Mouse (Mus musculus): ENCODE results near the gene Coro2b. TPM values are rescaled to one million over a fixed set of nuclear protein-coding genes. Genes with fewer than 3 reads are reported as not detected.

Gene Coro2b
- polyA plus RNA-seq, 1 experiment from 2014 or later: 1.9 TPM

DNA sequence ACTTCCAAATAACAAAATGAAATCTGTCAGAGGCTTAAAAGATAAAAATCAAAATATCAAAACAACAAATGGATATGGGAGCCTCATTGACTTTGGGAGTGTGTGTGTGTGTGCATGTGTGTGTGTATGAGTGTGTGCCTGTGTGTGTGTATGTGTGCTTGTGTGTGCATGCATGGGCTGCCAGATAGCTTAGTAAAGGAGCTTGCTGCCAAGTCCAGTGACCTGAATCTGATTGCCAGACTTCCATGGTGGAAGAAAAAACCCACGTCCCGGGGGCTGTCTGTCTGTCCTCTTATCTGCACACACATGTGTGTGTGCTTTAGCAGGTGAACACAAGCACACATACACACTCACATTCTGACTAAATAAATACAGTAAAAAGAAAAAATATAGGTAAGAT lies 143.3 kb downstream of the Coro2b start:
- no peak overlapping the region for H3K4me3 ChIP-seq (ENCODE audit: low read depth, low read length)
- WGBS (ENCODE audit: insufficient replicate concordance): 22% methylated on average over 2 of the region's 2 CpGs
- no peaks in the 10 kb centered on the region for H3K36me3 ChIP-seq (ENCODE audit: control insufficient read depth, insufficient read depth)
- H3K9ac ChIP-seq (ENCODE audit: low read depth, low read length): no peak overlapping the region
- no peak overlapping the region for H3K4me2 ChIP-seq (ENCODE audit: low read depth, low read length)
- no peak for ATAC-seq (ENCODE audit: low read depth)
- H3K27ac ChIP-seq (ENCODE audit: low read length): no peak overlapping the region
- H3K27me3 ChIP-seq (ENCODE audit: control insufficient read depth, insufficient read depth, low read depth, low read length): no peaks in the 10 kb centered on the region
- H3K9me3 ChIP-seq (replicated peaks; ENCODE audit: control insufficient read depth, low read length): no peaks in the 10 kb centered on the region
- no peaks in the 10 kb centered on the region for H3K4me1 ChIP-seq (ENCODE audit: control insufficient read depth, low read depth, low read length)

DNA sequence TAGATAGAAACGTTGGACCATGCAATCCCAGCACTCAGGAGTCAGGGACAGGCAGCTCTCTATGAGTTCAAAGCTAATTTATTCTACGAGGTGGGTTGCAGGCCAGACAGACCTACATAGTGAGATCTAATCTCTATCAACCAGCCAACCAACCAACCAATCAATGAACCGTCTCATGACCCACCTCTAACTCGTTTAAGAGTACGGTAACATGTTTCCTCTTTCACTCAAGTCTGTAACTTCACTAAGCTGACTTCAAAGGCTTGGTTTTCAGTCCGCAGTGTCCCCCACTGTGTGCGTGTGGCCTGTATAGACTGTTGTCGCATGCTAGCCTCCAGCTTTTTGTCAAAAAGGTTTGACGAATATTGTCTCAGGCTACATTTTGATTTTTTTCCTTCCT lies 147.1 kb downstream of the Coro2b start:
- Histone ChIP-seq H3K27me3 (ENCODE audit: control insufficient read depth, insufficient read depth, low read depth, low read length) (no peaks in the 10 kb centered on the region), H3K36me3 (ENCODE audit: control insufficient read depth, insufficient read depth) (no peaks in the 10 kb centered on the region), H3K9me3 (replicated peaks; ENCODE audit: control insufficient read depth, low read length) (no peaks in the 10 kb centered on the region), H3K4me1 (ENCODE audit: control insufficient read depth, low read depth, low read length) (peaks cover 9% of the 10 kb centered on the region), H3K4me2 (ENCODE audit: low read depth, low read length) (no peak overlapping the region), H3K4me3 (ENCODE audit: low read depth, low read length) (no peak overlapping the region), H3K27ac (ENCODE audit: low read length) (no peak overlapping the region), H3K9ac (ENCODE audit: low read depth, low read length) (no peak overlapping the region)
- 45% methylated on average over 9 of the region's 9 CpGs for WGBS (ENCODE audit: insufficient replicate concordance)
- ATAC-seq (ENCODE audit: low read depth): no peak

DNA sequence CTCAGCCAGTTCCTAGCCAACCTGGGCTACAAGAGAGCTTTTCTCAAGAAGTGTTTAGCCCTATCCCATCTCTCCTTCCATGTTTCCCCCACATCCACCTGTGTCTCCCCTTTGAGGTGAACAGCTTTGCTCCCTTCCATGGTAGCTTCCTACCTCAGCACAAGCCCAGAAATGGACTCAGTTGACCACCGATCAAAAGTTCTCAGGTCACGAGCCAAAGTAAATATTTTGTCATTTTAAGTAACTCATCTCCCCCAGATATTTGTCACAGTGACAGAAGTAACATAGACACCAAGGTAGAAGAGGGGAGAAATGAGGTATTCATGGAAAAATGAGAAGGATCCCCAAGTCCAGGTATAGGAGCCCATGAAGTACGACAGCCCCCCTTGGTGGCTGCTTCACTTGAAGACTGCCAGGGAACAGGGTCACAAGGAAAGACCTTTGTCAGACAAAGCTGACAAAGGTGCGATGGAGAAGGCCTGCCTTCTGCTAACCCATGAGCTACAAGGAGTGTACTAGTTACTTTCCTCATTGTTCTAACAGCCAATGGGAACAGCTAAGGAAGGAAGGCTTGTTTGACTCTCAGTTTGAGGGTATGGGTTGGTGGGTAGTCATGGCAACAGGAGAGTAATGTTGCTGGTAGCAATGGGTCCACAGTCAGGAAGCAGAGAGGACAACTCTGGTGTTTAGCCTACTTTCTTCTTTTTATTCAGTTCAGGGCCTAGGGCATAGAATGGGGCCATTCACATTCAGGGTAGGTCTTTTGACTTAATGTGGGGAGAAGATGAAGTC lies 150.9 kb downstream of the Coro2b start:
- WGBS (ENCODE audit: insufficient replicate concordance): 67% methylated on average over 4 of the region's 4 CpGs
- no peaks in the 10 kb centered on the region for H3K9me3 ChIP-seq (replicated peaks; ENCODE audit: control insufficient read depth, low read length)
- no peak overlapping the region for H3K9ac ChIP-seq (ENCODE audit: low read depth, low read length)
- no peaks in the 10 kb centered on the region for H3K36me3 ChIP-seq (ENCODE audit: control insufficient read depth, insufficient read depth)
- H3K4me3 ChIP-seq (ENCODE audit: low read depth, low read length): no peak overlapping the region
- no peak overlapping the region for H3K27ac ChIP-seq (ENCODE audit: low read length)
- peaks cover 13% of the 10 kb centered on the region for H3K4me1 ChIP-seq (ENCODE audit: control insufficient read depth, low read depth, low read length)
- ATAC-seq (ENCODE audit: low read depth): no peak
- H3K27me3 ChIP-seq (ENCODE audit: control insufficient read depth, insufficient read depth, low read depth, low read length): no peaks in the 10 kb centered on the region
- no peak overlapping the region for H3K4me2 ChIP-seq (ENCODE audit: low read depth, low read length)

DNA sequence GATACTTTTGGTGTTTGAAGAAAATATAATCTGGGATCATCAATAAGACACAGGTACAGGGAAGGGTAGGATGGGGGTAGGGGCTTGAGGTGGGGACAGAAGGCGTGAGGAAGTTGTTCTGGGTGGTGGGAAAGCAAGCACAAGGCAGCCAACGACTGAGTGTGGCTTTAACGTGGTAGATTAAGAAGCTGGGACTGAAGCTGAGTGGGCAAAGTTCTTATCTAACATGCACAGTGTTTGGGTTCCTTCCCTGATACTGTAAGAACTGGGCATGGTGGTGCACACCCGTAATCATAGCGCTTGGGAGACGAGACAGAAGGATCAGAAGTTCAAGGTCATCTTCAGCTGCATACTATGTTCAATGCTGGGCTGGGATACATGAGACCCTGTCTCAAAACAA lies 151.8 kb downstream of the Coro2b start:
- WGBS (ENCODE audit: insufficient replicate concordance): 19% methylated on average over 6 of the region's 6 CpGs
- peak; percentile 77 for ATAC-seq (ENCODE audit: low read depth)

DNA sequence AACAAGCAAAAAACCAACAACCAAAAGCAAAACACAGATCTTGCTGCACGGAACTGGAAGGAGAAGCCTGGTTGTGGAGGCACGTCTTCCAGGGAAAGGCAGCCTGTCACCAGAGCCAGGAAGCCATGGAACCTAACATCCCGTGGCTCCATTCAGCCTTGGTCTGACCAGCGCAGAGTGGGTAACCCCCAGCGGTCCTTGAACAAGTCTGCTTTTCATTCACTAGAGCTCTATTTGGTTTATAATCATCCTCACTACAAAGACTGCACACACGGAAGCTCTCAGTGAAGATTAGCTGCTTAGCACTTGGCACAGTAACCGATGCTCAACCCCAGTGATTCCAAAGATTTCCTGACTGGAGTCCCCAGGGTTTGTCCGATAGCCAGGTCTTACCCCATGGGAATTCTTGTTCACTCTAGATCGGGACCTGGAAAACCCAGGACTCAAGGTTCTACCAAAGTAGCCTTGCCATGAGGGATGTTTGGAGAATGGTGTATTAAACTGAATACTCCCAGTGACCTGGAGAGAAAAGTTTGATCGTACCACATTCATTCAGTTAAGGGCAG lies 154.2 kb downstream of the Coro2b start:
- 78% methylated on average over 10 of the region's 10 CpGs for WGBS (ENCODE audit: insufficient replicate concordance)
- Histone ChIP-seq H3K4me1 (ENCODE audit: control insufficient read depth, low read depth, low read length) (peaks cover 20% of the 10 kb centered on the region), H3K4me2 (ENCODE audit: low read depth, low read length) (no peak overlapping the region), H3K27ac (ENCODE audit: low read length) (no peak overlapping the region), H3K4me3 (ENCODE audit: low read depth, low read length) (no peak overlapping the region), H3K36me3 (ENCODE audit: control insufficient read depth, insufficient read depth) (peaks cover 8% of the 10 kb centered on the region), H3K9ac (ENCODE audit: low read depth, low read length) (no peak overlapping the region), H3K9me3 (replicated peaks; ENCODE audit: control insufficient read depth, low read length) (no peaks in the 10 kb centered on the region), H3K27me3 (ENCODE audit: control insufficient read depth, insufficient read depth, low read depth, low read length) (no peaks in the 10 kb centered on the region)
- ATAC-seq (ENCODE audit: low read depth): no peak

More for the DNA sequence above, 151.8 kb downstream of the Coro2b start:
- Histone ChIP-seq H3K4me1 (ENCODE audit: control insufficient read depth, low read depth, low read length) (peaks cover 17% of the 10 kb centered on the region), H3K9ac (ENCODE audit: low read depth, low read length) (no peak overlapping the region), H3K36me3 (ENCODE audit: control insufficient read depth, insufficient read depth) (no peaks in the 10 kb centered on the region), H3K9me3 (replicated peaks; ENCODE audit: control insufficient read depth, low read length) (no peaks in the 10 kb centered on the region), H3K27me3 (ENCODE audit: control insufficient read depth, insufficient read depth, low read depth, low read length) (no peaks in the 10 kb centered on the region), H3K27ac (ENCODE audit: low read length) (no peak overlapping the region), H3K4me3 (ENCODE audit: low read depth, low read length) (no peak overlapping the region), H3K4me2 (ENCODE audit: low read depth, low read length) (no peak overlapping the region)

DNA sequence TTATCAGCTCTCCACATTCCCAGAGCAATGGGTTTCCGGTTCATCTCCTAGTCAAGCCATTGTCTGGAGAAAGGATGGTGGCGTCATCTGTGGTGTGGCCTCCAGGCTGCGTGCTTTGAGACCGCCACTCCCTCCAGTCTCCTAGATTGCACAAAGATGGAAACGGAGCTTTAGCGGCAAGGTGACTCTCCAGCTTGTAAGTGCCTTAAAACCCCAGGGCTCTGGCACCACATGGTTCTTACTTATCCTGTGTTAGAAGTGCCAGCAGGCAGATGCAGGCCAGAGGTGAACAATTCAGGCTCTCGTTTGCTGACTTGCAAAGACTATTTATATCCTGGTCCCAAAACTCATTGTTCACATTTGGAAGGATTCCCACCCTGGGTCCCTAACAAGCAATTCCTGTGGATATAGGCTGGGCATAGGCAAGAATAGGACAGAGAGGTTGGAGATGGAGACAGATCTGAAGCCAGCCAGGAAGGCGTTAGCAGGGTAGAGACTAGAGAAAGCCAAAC lies 155.4 kb downstream of the Coro2b start:
- Histone ChIP-seq H3K4me1 (ENCODE audit: control insufficient read depth, low read depth, low read length) (peaks cover 20% of the 10 kb centered on the region), H3K9ac (ENCODE audit: low read depth, low read length) (no peak overlapping the region), H3K4me2 (ENCODE audit: low read depth, low read length) (no peak overlapping the region), H3K9me3 (replicated peaks; ENCODE audit: control insufficient read depth, low read length) (no peaks in the 10 kb centered on the region), H3K4me3 (ENCODE audit: low read depth, low read length) (no peak overlapping the region), H3K27ac (ENCODE audit: low read length) (no peak overlapping the region), H3K36me3 (ENCODE audit: control insufficient read depth, insufficient read depth) (peaks cover 8% of the 10 kb centered on the region), H3K27me3 (ENCODE audit: control insufficient read depth, insufficient read depth, low read depth, low read length) (no peaks in the 10 kb centered on the region)
- ATAC-seq (ENCODE audit: low read depth): peak; percentile 17; the same call in 1 of the 2 replicates
- WGBS (ENCODE audit: insufficient replicate concordance): 34% methylated on average over 8 of the region's 8 CpGs

DNA sequence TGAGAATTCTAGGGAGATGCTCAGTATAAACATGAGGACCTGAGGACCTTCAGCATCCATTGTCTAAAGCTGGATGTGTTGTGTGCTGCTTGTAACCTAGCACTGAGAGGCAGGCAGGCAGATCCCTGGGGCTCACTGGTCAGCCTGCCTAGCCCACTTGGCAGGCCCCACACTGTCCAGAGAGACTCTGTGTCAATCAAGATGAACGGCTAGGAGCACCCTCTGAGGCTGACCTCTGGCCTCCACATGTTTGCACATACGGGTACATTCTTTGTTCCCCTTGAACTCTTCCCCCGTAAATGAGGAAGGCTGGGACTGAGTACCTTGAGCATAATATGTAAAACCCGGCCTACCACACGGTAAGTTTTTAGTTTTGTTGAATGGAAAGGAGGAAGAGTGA lies 156.5 kb downstream of the Coro2b start:
- Histone ChIP-seq H3K36me3 (ENCODE audit: control insufficient read depth, insufficient read depth) (peaks cover 8% of the 10 kb centered on the region), H3K4me3 (ENCODE audit: low read depth, low read length) (no peak overlapping the region), H3K27ac (ENCODE audit: low read length) (peak overlapping the region; percentile 5; the same call in 1 of the 2 replicates), H3K9me3 (replicated peaks; ENCODE audit: control insufficient read depth, low read length) (no peaks in the 10 kb centered on the region), H3K27me3 (ENCODE audit: control insufficient read depth, insufficient read depth, low read depth, low read length) (no peaks in the 10 kb centered on the region), H3K4me1 (ENCODE audit: control insufficient read depth, low read depth, low read length) (peaks cover 18% of the 10 kb centered on the region), H3K9ac (ENCODE audit: low read depth, low read length) (no peak overlapping the region), H3K4me2 (ENCODE audit: low read depth, low read length) (no peak overlapping the region)
- 63% methylated on average over 5 of the region's 5 CpGs for WGBS (ENCODE audit: insufficient replicate concordance)
- ATAC-seq (ENCODE audit: low read depth): peak; percentile 73

DNA sequence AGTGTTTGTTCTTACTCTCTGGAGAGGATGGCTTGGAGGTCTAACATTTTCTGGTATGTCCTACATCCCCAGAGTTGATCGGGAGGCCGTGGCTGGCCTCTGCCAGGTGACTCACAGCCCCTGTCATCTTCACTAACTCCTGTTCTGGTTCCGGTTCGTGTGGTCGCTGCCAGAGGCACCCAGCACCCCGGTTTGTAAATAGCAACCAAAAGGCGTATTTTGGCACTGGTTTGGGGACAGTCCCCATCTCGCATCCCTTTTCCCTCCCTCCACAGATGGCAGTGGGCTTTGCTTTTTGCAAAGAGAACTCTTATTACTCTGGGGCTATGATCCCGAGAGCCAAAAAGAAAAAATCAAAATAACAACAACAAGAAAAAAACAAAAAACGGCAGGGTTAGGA lies 158.9 kb downstream of the Coro2b start:
- WGBS (ENCODE audit: insufficient replicate concordance): 82% methylated on average over 10 of the region's 10 CpGs
- H3K4me1 ChIP-seq (ENCODE audit: control insufficient read depth, low read depth, low read length): peaks cover 26% of the 10 kb centered on the region
- H3K9me3 ChIP-seq (replicated peaks; ENCODE audit: control insufficient read depth, low read length): no peaks in the 10 kb centered on the region

DNA sequence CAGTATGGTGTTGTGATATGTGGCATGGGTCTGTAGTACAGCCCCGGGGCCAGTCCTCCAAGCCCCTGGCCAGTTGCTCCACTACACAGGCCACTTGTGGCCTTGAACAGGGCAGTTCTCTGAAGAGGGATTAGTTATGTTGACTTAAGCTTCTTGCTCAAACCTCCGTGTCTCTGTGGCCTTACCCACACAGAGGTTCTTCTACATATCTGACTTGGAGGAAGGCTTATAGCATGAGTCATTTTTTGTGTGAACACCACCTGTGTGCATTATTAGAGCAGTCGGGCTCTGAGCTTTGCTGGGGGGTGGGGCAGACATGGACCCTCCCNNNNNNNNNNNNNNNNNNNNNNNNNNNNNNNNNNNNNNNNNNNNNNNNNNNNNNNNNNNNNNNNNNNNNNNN lies 162.6 kb downstream of the Coro2b start:
- no peaks in the 10 kb centered on the region for H3K27me3 ChIP-seq (ENCODE audit: control insufficient read depth, insufficient read depth, low read depth, low read length)
- ATAC-seq (ENCODE audit: low read depth): no peak
- 0 out of 2 replicates have a peak overlapping the region, but pooled peaks have one; percentile 2 for H3K4me2 ChIP-seq (ENCODE audit: low read depth, low read length)
- 67% methylated on average over 3 of the region's 3 CpGs for WGBS (ENCODE audit: insufficient replicate concordance)
- H3K4me1 ChIP-seq (ENCODE audit: control insufficient read depth, low read depth, low read length): peaks cover 40% of the 10 kb centered on the region
- H3K4me3 ChIP-seq (ENCODE audit: low read depth, low read length): no peak overlapping the region
- no peaks in the 10 kb centered on the region for H3K9me3 ChIP-seq (replicated peaks; ENCODE audit: control insufficient read depth, low read length)
- no peak overlapping the region for H3K27ac ChIP-seq (ENCODE audit: low read length)
- H3K9ac ChIP-seq (ENCODE audit: low read depth, low read length): no peak overlapping the region
- peaks cover 12% of the 10 kb centered on the region for H3K36me3 ChIP-seq (ENCODE audit: control insufficient read depth, insufficient read depth)

More for the DNA sequence above, 158.9 kb downstream of the Coro2b start:
- Histone ChIP-seq H3K4me2 (ENCODE audit: low read depth, low read length) (no peak overlapping the region), H3K27me3 (ENCODE audit: control insufficient read depth, insufficient read depth, low read depth, low read length) (no peaks in the 10 kb centered on the region), H3K27ac (ENCODE audit: low read length) (no peak overlapping the region), H3K4me3 (ENCODE audit: low read depth, low read length) (no peak overlapping the region), H3K36me3 (ENCODE audit: control insufficient read depth, insufficient read depth) (peaks cover 8% of the 10 kb centered on the region), H3K9ac (ENCODE audit: low read depth, low read length) (no peak overlapping the region)
- no peak for ATAC-seq (ENCODE audit: low read depth)
